Mouse (Mus musculus) layer of hippocampus, adult 9-11 months (tissue): Measurements from ENCODE around the gene Spata22.
"Not testable (repeated sequence)": the region's sequence is repeated elsewhere in the genome, so short reads cannot be mapped to it uniquely, and the experiment has no call there.

Experiments
- DNase-seq: peaks from one replicate; pipeline ENCODE4 v3.0.0; 2022

The Spata22 gene

GRCm38 (mm10) chr11:73329442-73329841 is at the start of gene Spata22, which contains the start of the genes Aspa and Gm49340:
Spata22 (plus strand) TSS chr11:73329741.
Aspa (minus strand) TSS chr11:73329596.
Gm49340 (plus strand) TSS chr11:73329741.
- DNase-seq: no peak

- no peak for DNase-seq
Observed at GRCm38 (mm10) chr11:73280710-73281109, 48.8 kb upstream of the Spata22 start.

- peak; percentile 83 for DNase-seq
Observed at GRCm38 (mm10) chr11:73281528-73282027, 48.0 kb upstream of the Spata22 start.

- peak; percentile 57 for DNase-seq
Observed at GRCm38 (mm10) chr11:73283369-73283768, 46.2 kb upstream of the Spata22 start.

- no peak for DNase-seq
Observed at GRCm38 (mm10) chr11:73283926-73284325, 45.6 kb upstream of the Spata22 start.

- DNase-seq: peak; percentile 72
Observed at GRCm38 (mm10) chr11:73284351-73284750, 45.2 kb upstream of the Spata22 start.

GRCm38 (mm10) chr11:73289621-73290020 is 39.9 kb upstream of the Spata22 start:
- peak; percentile 45 for DNase-seq

GRCm38 (mm10) chr11:73303123-73303522 is 26.4 kb upstream of the Spata22 start:
- no peak for DNase-seq

- no peak for DNase-seq
Observed at GRCm38 (mm10) chr11:73315961-73316360, 13.6 kb upstream of the Spata22 start.

GRCm38 (mm10) chr11:73318581-73318980 is 11.0 kb upstream of the Spata22 start:
- DNase-seq: not testable (repeated sequence)

- not testable (repeated sequence) for DNase-seq
Observed at GRCm38 (mm10) chr11:73321064-73321463, 8.5 kb upstream of the Spata22 start.

- DNase-seq: no peak
Observed at GRCm38 (mm10) chr11:73323906-73324830, 5.4 kb upstream of the Spata22 start.

GRCm38 (mm10) chr11:73326485-73326886 is 3.1 kb upstream of the Spata22 start:
- no peak for DNase-seq

- DNase-seq: no peak
Observed at GRCm38 (mm10) chr11:73327361-73327760, 2.2 kb upstream of the Spata22 start.

- DNase-seq: no peak
Observed at GRCm38 (mm10) chr11:73333357-73333756, 3.8 kb downstream of the Spata22 start.

- DNase-seq: no peak
Observed at GRCm38 (mm10) chr11:73336919-73337318, 7.4 kb downstream of the Spata22 start.

GRCm38 (mm10) chr11:73350483-73350882 is 20.9 kb downstream of the Spata22 start, which contains the start of gene Olfr20:
Olfr20 (plus strand) TSS chr11:73350783.
- DNase-seq: no peak

GRCm38 (mm10) chr11:73370946-73371345 is 41.4 kb downstream of the Spata22 start, which contains the start of gene Olfr376:
Olfr376 (plus strand) TSS chr11:73371246.
- no peak for DNase-seq

GRCm38 (mm10) chr11:73395374-73395773 is 65.8 kb downstream of the Spata22 start:
- no peak for DNase-seq
